Mouse (Mus musculus): Measurements from ENCODE around the gene Comp. TPM values are rescaled to one million over a fixed set of nuclear protein-coding genes. Genes with fewer than 3 reads are reported as not detected.
A peak's percentile ranks its signal among the peaks of the same experiment; 100 is the strongest.

Comp gene
- polyA plus RNA-seq, 1 experiment from 2014 or later: 0.11 TPM

GRCm38 (mm10) chr8:70360769-70361168 lies 12.6 kb upstream of the Comp start:
- no peaks in the 10 kb centered on the region for H3K4me1 ChIP-seq (replicated peaks; ENCODE audit: control insufficient read depth, insufficient read depth, low read length)
- H3K4me2 ChIP-seq (replicated peaks; ENCODE audit: low read depth, low read length): no peak overlapping the region
- no peak overlapping the region for H3K9ac ChIP-seq (ENCODE audit: low read depth, low read length)
- no peaks in the 10 kb centered on the region for H3K36me3 ChIP-seq (ENCODE audit: control insufficient read depth, insufficient read depth, low read length)
- H3K27me3 ChIP-seq (ENCODE audit: control insufficient read depth, insufficient read depth, low read length): no peaks in the 10 kb centered on the region
- DNase-seq (ENCODE audit: low spot score): no peak
- H3K4me3 ChIP-seq (ENCODE audit: low read depth, low read length): no peak overlapping the region
- WGBS: 48% methylated on average over 4 of the region's 4 CpGs
- no peak overlapping the region for H3K27ac ChIP-seq (ENCODE audit: low read depth, low read length)
- ATAC-seq (ENCODE audit: low FRiP score): no peak
- no peaks in the 10 kb centered on the region for H3K9me3 ChIP-seq (ENCODE audit: control insufficient read depth, low read length)

- no peaks in the 10 kb centered on the region for H3K4me1 ChIP-seq (replicated peaks; ENCODE audit: control insufficient read depth, insufficient read depth, low read length)
- no peaks in the 10 kb centered on the region for H3K36me3 ChIP-seq (ENCODE audit: control insufficient read depth, insufficient read depth, low read length)
- H3K9me3 ChIP-seq (ENCODE audit: control insufficient read depth, low read length): no peaks in the 10 kb centered on the region
- WGBS: 74% methylated on average over 10 of the region's 10 CpGs
- H3K4me3 ChIP-seq (ENCODE audit: low read depth, low read length): no peak overlapping the region
- ATAC-seq (ENCODE audit: low FRiP score) (no peak), DNase-seq (ENCODE audit: low spot score) (no peak)
- no peak overlapping the region for H3K9ac ChIP-seq (ENCODE audit: low read depth, low read length)
- H3K27me3 ChIP-seq (ENCODE audit: control insufficient read depth, insufficient read depth, low read length): no peaks in the 10 kb centered on the region
- H3K4me2 ChIP-seq (replicated peaks; ENCODE audit: low read depth, low read length): no peak overlapping the region
- H3K27ac ChIP-seq (ENCODE audit: low read depth, low read length): no peak overlapping the region
Observed at GRCm38 (mm10) chr8:70361484-70362032, 11.8 kb upstream of the Comp start.

GRCm38 (mm10) chr8:70364066-70364465 lies 9.3 kb upstream of the Comp start:
- DNase-seq (ENCODE audit: low spot score): no peak
- WGBS: 27% methylated on average over 5 of the region's 5 CpGs

GRCm38 (mm10) chr8:70366588-70366987 lies 6.8 kb upstream of the Comp start:
- ATAC-seq (ENCODE audit: low FRiP score): no peak
- H3K9ac ChIP-seq (ENCODE audit: low read depth, low read length): no peak overlapping the region
- H3K4me1 ChIP-seq (replicated peaks; ENCODE audit: control insufficient read depth, insufficient read depth, low read length): no peaks in the 10 kb centered on the region
- no peaks in the 10 kb centered on the region for H3K36me3 ChIP-seq (ENCODE audit: control insufficient read depth, insufficient read depth, low read length)
- WGBS: 74% methylated on average over 5 of the region's 5 CpGs
- no peak overlapping the region for H3K27ac ChIP-seq (ENCODE audit: low read depth, low read length)
- DNase-seq (ENCODE audit: low spot score): no peak
- no peaks in the 10 kb centered on the region for H3K9me3 ChIP-seq (ENCODE audit: control insufficient read depth, low read length)
- no peak overlapping the region for H3K4me2 ChIP-seq (replicated peaks; ENCODE audit: low read depth, low read length)
- H3K27me3 ChIP-seq (ENCODE audit: control insufficient read depth, insufficient read depth, low read length): peaks cover 3% of the 10 kb centered on the region
- no peak overlapping the region for H3K4me3 ChIP-seq (ENCODE audit: low read depth, low read length)

More at GRCm38 (mm10) chr8:70364066-70364465, 9.3 kb upstream of the Comp start:
- Histone ChIP-seq H3K9ac (ENCODE audit: low read depth, low read length) (no peak overlapping the region), H3K9me3 (ENCODE audit: control insufficient read depth, low read length) (no peaks in the 10 kb centered on the region), H3K36me3 (ENCODE audit: control insufficient read depth, insufficient read depth, low read length) (no peaks in the 10 kb centered on the region), H3K27ac (ENCODE audit: low read depth, low read length) (no peak overlapping the region), H3K4me1 (replicated peaks; ENCODE audit: control insufficient read depth, insufficient read depth, low read length) (no peaks in the 10 kb centered on the region), H3K27me3 (ENCODE audit: control insufficient read depth, insufficient read depth, low read length) (no peaks in the 10 kb centered on the region), H3K4me2 (replicated peaks; ENCODE audit: low read depth, low read length) (no peak overlapping the region), H3K4me3 (ENCODE audit: low read depth, low read length) (no peak overlapping the region)
- no peak for ATAC-seq (ENCODE audit: low FRiP score)

- no peak overlapping the region for H3K4me3 ChIP-seq (ENCODE audit: low read depth, low read length)
- H3K9ac ChIP-seq (ENCODE audit: low read depth, low read length): no peak overlapping the region
- H3K36me3 ChIP-seq (ENCODE audit: control insufficient read depth, insufficient read depth, low read length): no peaks in the 10 kb centered on the region
- H3K4me1 ChIP-seq (replicated peaks; ENCODE audit: control insufficient read depth, insufficient read depth, low read length): peaks cover 12% of the 10 kb centered on the region
- DNase-seq (ENCODE audit: low spot score): no peak
- H3K9me3 ChIP-seq (ENCODE audit: control insufficient read depth, low read length): no peaks in the 10 kb centered on the region
- WGBS: 77% methylated on average over 7 of the region's 7 CpGs
- H3K27ac ChIP-seq (ENCODE audit: low read depth, low read length): no peak overlapping the region
- no peak for ATAC-seq (ENCODE audit: low FRiP score)
- H3K27me3 ChIP-seq (ENCODE audit: control insufficient read depth, insufficient read depth, low read length): peaks cover 42% of the 10 kb centered on the region
- H3K4me2 ChIP-seq (replicated peaks; ENCODE audit: low read depth, low read length): no peak overlapping the region
Observed at GRCm38 (mm10) chr8:70370476-70370875, 2.9 kb upstream of the Comp start.

GRCm38 (mm10) chr8:70371951-70372350 lies 1.4 kb upstream of the Comp start:
- H3K4me1 ChIP-seq (replicated peaks; ENCODE audit: control insufficient read depth, insufficient read depth, low read length): peaks cover 12% of the 10 kb centered on the region
- no peak for DNase-seq (ENCODE audit: low spot score)
- H3K9me3 ChIP-seq (ENCODE audit: control insufficient read depth, low read length): no peaks in the 10 kb centered on the region
- H3K9ac ChIP-seq (ENCODE audit: low read depth, low read length): no peak overlapping the region
- no peaks in the 10 kb centered on the region for H3K36me3 ChIP-seq (ENCODE audit: control insufficient read depth, insufficient read depth, low read length)
- H3K27me3 ChIP-seq (ENCODE audit: control insufficient read depth, insufficient read depth, low read length): peaks cover 57% of the 10 kb centered on the region
- WGBS: 31% methylated on average over 6 of the region's 6 CpGs
- ATAC-seq (ENCODE audit: low FRiP score): no peak
- H3K4me3 ChIP-seq (ENCODE audit: low read depth, low read length): no peak overlapping the region
- H3K4me2 ChIP-seq (replicated peaks; ENCODE audit: low read depth, low read length): no peak overlapping the region
- H3K27ac ChIP-seq (ENCODE audit: low read depth, low read length): no peak overlapping the region

- DNase-seq (ENCODE audit: low spot score) (peak; percentile 68), ATAC-seq (ENCODE audit: low FRiP score) (peak; percentile 76)
- Histone ChIP-seq H3K4me3 (ENCODE audit: low read depth, low read length) (peak overlapping the region; percentile 24), H3K9me3 (ENCODE audit: control insufficient read depth, low read length) (no peaks in the 10 kb centered on the region), H3K4me2 (replicated peaks; ENCODE audit: low read depth, low read length) (peak overlapping the region; percentile 33), H3K36me3 (ENCODE audit: control insufficient read depth, insufficient read depth, low read length) (no peaks in the 10 kb centered on the region), H3K27ac (ENCODE audit: low read depth, low read length) (no peak overlapping the region), H3K4me1 (replicated peaks; ENCODE audit: control insufficient read depth, insufficient read depth, low read length) (peaks cover 12% of the 10 kb centered on the region), H3K27me3 (ENCODE audit: control insufficient read depth, insufficient read depth, low read length) (peaks cover 77% of the 10 kb centered on the region), H3K9ac (ENCODE audit: low read depth, low read length) (0 out of 2 replicates have a peak overlapping the region, but pooled peaks have one; percentile 7)
- under 1% methylated on average over 40 of the region's 53 CpGs for WGBS
Observed at GRCm38 (mm10) chr8:70374318-70374927, 1.1 kb downstream of the Comp start.

GRCm38 (mm10) chr8:70375212-70375859 lies 2.0 kb downstream of the Comp start:
- 0 out of 2 replicates have a peak overlapping the region, but pooled peaks have one; percentile 24 for H3K4me3 ChIP-seq (ENCODE audit: low read depth, low read length)
- DNase-seq (ENCODE audit: low spot score) (peak; percentile 39), ATAC-seq (ENCODE audit: low FRiP score) (no peak)
- peaks cover 77% of the 10 kb centered on the region for H3K27me3 ChIP-seq (ENCODE audit: control insufficient read depth, insufficient read depth, low read length)
- H3K4me1 ChIP-seq (replicated peaks; ENCODE audit: control insufficient read depth, insufficient read depth, low read length): peaks cover 12% of the 10 kb centered on the region
- no peak overlapping the region for H3K27ac ChIP-seq (ENCODE audit: low read depth, low read length)
- H3K4me2 ChIP-seq (replicated peaks; ENCODE audit: low read depth, low read length): no peak overlapping the region
- H3K9ac ChIP-seq (ENCODE audit: low read depth, low read length): no peak overlapping the region
- WGBS: 8% methylated on average over 35 of the region's 35 CpGs
- no peaks in the 10 kb centered on the region for H3K36me3 ChIP-seq (ENCODE audit: control insufficient read depth, insufficient read depth, low read length)
- H3K9me3 ChIP-seq (ENCODE audit: control insufficient read depth, low read length): no peaks in the 10 kb centered on the region

All from hindbrain, embryonic 11.5 days (tissue).